Mouse (Mus musculus) T-cell, adult 2 months (primary cell): ENCODE results near the gene Gtf2ird2.

Source experiments
- DNase-seq: peaks from one replicate; pipeline ENCODE4 v3.0.0; 2022; ENCODE audit warnings: low spot score

Gene Gtf2ird2

GRCm38 (mm10) chr5:134236241-134236640, 52.4 kb downstream of the Gtf2ird2 start:
- DNase-seq = no peak

GRCm38 (mm10) chr5:134236796-134237195, 53.0 kb downstream of the Gtf2ird2 start:
- peak; percentile 95 for DNase-seq

DNA sequence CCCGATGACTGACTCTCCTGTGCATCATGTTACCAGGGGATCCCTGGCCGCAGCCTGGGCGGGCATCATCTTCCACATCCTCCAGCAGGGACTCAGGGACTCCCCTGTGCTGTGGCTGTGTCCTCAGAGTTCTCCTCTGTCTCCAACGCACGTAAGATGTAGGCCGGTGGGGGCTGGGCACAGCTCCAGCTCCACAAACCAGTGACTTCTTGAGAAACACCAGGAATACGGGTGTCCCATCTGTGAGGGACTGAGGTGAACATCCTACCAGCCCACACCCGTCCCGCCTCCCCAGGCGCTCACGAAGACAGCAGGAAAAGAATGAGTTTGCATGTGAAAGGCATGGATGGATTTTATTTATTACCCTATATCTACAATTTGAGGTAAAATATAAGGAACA, 53.7 kb downstream of the Gtf2ird2 start:
- no peak for DNase-seq

DNA sequence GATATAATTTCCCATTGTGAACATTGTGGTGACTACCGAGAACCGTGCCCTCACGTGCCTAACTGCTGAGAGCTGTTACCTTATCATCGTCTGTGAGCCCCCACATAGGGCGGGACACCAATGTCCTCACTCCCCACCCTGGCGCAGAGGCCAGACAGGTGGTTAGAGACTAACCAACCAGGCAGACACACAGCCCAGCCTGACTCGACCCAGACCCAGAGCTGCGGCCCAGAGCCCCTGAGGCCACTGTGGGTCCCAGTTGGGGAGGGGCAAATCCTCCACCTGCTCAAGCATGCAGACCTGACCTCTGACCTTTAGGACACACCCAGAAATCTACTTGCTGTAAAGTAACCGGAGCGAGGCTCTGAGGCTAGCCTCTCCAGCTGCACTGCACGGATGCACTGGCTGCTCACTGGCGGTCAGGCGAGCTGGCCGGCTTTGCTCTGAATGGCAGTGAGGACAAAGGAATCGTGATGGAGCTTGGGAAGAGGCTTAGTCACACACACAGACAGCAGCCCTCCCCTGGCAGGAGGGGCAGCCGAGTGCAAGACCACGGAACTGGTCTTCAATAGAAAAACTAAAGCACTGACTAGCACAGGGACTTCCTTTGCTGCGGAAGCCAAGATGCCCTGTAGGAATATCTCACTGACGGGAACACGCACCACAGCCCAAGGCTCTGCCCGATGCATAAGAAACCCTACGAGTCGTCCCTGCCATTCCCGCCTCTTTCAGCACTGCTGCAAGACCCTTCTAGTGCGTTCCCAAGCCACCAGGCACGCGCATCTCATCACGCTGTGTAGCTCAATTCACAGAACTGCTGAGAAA, 54.3 kb downstream of the Gtf2ird2 start:
- DNase-seq = no peak

GRCm38 (mm10) chr5:134241831-134242230, 58.0 kb downstream of the Gtf2ird2 start:
- no peak for DNase-seq

DNA sequence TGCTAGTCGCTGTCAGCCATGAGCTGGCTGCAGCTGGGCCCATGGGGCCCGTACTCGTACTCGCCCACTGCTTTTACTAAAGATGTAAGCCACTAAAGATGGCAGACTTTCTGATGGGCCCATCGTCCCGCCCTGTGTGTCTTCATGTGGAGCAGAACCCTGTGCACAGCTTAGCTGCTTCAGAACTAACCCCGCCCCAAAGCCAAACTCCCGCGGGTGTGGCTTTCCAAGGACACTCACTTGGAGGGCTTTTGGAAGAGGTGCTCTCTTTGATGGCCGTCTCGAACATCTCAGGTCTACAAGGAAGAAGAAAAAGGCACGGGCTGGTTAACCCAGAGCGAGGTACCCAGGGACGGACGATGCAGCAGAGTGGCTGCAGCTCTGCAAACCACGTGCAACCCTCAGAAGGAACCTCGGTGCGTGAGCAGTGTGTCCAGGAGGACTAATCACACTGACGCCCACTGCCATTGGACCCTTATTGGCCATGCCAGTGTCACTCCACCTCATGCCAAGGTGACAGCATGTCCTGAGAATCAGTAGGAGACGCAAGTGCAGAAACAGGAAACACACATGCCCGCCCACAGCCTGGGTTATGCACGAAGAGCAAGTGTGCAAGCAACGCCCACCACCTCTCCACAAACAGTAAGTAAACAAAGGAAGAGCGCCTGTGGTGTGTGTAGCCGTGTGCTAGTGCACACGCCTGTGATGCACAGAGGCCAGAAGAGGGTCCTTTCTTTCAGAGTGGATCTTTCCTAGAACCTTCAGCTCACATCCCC, 60.0 kb downstream of the Gtf2ird2 start:
- peak; percentile 55 for DNase-seq

GRCm38 (mm10) chr5:134244890-134245289, 61.1 kb downstream of the Gtf2ird2 start:
- DNase-seq = no peak

GRCm38 (mm10) chr5:134246146-134246545, 62.3 kb downstream of the Gtf2ird2 start:
- DNase-seq = no peak

DNA sequence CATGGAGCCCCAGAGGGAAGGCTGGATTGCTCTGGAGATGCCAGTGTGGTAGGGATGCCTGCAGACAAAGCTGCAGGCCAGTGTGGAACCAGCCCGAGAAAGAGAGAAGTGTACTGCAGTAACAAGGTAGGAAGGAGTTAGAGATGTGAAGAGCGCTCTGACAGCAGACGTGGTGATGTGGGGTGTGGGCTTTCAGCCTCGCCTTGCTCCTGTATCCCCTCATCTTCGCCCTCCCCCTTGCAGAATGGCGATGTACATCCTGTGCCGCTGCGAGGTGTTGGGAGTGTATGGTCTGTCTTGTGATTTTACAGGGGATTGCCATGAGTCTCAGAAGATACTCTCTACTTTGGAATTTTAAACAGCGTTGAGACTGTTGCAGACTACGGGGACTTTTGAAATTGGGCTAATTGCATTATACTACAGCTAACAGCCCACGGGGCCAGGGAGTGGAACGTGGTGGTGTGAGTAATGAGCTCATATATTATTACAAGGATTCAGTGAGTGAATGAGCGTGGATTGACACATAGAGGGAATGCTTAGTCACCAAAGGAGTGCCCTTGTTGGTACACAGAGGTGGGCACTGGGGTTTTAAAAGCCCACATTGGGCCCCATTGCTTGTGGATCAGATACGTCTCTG, 64.9 kb downstream of the Gtf2ird2 start:
- DNase-seq = no peak

DNA sequence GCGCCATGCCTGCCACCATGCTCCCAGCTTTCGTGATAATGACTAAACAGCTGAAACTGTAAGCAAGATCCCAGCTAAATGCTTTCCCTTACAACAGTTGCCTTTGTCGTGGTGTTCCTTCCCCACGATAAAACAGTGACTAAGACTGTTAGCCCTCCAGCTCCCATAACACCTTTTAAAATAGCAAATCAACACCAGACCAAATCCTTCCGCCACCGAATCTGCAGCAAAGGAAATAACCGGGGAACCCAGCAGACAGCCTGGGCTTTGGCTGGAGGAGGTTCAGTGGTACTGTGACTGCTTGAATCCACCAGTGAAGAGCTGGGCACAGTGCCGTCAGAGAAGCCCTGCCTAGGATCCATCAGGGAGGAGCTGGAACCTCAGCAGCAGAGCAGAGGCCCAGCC, 65.4 kb downstream of the Gtf2ird2 start:
- no peak for DNase-seq

DNA sequence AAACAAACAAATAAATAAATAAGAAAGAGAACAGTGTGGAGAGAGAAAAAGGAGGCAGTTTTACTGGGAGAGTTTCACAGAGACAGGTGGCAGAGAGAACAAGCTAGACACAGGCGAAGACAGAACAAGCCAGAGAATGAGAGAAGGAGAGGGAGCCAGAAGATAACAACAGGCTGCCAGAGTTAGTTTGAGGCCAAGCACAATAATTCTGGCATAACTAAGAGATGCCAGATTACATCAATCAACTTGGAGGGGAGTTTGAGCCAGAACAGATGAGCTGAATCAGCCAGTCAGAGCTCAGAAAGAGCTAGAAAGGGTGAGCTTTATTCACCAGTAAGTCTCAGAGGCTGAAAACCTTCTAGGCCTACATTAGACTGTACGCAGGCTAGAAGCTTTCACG, 66.8 kb downstream of the Gtf2ird2 start:
- no peak for DNase-seq

DNA sequence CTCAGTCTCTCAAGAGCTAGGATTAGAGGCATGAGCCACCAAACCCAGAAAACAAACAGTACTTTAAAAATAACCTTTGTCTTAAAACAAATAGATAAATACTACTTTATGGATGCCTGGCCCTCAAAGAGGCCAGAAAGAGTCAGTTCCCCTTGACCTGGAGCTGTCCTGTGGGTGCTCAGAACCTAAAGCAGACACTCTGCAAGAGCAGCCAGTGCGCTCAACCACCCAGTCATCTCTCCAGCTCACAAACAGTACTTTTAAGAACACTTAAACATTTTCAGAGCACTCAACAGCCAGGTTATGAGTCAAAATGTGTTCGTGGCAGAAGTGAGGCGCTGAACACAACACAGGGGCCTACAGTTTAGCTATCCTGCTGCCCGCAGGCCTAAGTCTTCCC, 67.3 kb downstream of the Gtf2ird2 start:
- no peak for DNase-seq

- peak; percentile 52 for DNase-seq
These were observed 70.0 kb downstream of the Gtf2ird2 start for GRCm38 (mm10) chr5:134253806-134254205.

DNA sequence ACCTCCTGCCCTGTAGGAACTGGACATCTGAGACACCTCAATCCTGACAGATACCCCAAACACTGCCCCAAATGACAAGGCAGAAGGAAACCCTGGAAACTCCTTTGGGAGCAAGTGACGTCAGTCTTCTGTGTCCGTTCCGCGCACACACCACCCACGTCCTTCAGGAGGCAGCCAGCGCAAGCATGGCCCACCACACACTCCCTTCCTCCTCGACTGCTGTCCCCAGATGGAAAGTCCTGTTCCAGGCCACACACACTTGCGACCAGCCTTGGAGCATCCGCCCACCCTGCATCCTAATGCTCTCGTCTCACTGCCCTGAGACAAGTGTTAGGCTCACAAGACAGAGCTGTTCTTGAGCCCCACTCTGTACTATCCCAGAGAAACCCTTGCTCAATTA, 71.5 kb downstream of the Gtf2ird2 start:
- no peak for DNase-seq

DNA sequence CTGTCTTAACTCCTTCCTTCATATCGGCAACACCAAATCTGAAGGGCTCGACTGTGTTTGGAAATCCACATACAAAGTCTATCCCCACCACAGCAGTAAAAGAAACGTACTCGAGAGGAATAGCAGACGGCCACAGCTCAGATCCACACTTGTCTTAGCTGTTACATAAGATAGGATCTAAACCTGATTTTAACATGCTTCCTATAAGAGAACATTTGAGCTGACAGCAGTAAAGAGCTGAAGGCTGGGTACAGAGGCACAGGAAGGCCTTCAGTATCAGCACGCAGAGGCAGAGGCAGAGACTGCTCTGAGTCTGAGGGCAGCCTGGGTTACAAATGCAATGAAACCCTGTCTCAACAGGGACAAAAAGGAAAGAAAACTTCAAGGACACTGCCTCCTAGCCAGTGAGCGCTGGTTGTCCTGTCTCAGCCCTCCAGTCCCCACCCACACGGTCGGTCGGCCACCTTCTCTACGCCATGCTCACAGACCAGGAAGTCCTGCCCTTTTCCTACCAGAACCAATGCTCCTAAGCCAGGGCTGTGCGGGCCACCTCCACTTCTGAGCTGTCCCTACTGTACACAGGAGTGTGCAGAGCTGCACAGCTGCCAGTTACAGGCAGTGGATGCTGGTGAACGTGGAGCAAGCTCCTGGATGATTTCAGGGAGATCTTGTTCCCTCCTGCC, 73.7 kb downstream of the Gtf2ird2 start:
- no peak for DNase-seq

DNA sequence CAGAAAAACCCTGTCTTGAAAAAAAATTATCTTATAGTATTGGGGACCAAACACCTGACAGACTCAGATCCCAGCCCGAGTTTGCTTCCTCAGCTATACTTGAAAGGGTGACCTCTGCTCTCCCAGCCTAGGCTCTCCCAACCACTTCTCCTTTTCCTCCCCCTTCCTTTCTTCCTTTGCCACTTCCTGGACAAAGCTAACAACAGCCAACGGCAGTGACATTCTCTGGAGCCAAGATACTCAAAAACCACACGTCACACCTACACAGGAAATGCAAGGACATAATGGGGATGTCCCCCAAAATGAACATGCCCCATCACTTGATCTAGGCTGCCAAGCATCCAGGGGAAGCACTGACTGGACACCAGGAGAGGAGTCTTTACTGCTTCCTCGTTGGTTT, 74.6 kb downstream of the Gtf2ird2 start:
- DNase-seq = no peak

GRCm38 (mm10) chr5:134258934-134259333, 75.1 kb downstream of the Gtf2ird2 start:
- no peak for DNase-seq

DNA sequence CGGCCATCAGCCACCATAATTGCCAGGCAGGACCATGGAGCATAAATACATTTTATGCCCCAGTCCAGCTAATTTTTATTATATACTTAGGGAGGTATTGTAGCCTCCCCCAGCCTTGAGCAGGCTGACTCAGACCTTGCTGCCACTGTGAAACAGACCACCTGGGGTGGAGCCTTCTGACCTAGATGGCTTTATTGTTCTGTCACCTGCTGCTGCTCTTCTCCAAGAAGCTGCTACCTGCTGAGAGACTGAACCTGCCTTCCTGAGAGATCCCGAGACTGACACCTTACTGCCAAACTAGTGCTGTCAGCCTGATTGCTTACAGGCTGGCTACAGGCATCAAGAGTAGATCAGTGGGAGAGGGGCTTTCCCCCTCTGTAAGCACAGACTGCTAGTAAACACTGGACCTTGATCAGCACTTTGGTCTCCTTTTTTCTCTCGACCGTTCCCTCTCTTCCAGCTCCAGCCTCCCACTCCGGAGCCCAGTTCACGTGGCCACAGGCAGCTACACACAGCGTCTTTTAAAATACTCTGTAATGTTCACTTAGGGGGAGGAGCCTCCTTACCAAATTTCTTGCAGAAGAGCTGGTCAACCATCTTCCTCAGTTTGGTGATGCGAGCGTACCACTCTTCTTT, 76.3 kb downstream of the Gtf2ird2 start:
- DNase-seq = no peak

DNA sequence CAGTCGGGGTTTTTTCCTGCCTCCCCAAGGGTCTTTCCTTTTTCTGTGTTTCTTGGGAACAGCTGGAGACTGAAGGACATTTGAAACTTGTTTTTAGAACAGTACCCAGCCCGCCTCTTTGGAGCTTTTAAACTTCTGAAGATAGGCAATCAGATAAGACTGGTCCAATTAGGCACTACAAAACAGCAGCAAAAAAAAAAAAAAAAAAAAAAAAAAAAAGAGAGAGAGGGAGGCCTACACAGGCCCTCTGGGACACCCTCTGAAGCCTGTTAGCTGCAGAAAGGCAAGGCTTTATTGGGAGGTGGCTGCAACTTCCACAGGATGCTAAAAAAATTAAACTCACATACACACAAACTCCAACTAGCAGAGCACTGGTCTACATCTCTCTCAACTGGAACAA, 82.1 kb downstream of the Gtf2ird2 start:
- DNase-seq = no peak

DNA sequence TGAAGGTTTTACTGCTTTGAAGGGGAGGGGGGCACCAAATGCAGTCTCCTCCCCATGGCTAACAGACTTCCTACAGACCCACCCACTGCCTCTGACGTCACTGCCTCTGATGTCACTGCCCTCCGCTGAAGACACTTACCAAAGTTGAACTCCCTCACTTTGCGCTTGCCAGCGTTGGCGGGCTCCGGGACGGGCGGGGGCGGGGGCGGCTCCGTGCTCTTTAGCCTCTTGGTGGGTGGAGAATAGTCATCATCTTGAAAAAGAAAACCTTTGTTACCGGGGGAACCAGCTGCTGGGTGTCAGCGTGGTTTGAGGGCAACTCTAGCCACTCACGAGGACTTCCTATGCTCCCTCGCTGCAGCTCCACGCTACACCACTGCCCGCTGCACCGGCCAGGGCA, 82.6 kb downstream of the Gtf2ird2 start:
- peak; percentile 94 for DNase-seq

GRCm38 (mm10) chr5:134268751-134269150, 84.9 kb downstream of the Gtf2ird2 start:
- DNase-seq = no peak

DNA sequence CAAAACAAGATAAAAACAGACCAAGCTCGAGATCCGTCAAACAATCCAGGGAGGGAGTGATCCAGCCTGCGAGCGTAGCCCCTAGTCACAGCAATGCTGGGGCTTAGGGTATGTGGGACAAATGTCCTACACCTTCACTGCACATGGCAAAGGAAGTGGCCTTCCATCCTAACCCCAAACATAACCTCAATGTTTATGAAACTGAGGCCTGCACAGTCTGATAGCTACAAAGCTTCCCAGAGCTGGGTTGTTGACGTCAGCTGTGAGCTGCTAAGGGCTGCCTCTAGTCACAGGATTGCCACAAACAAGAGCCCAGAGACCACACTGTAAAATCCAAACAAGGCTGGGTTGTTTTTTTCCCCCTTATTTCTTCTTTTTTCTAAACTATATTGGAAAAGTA, 85.9 kb downstream of the Gtf2ird2 start:
- DNase-seq = peak; percentile 91
